Mouse (Mus musculus) heart, embryonic 14.5 days (tissue): ENCODE measurements around the gene Malrd1. TPM values are rescaled to one million over a fixed set of nuclear protein-coding genes. Genes with fewer than 3 reads are reported as not detected.

Experiments
- ATAC-seq: fragments of 200-750 bp; cut with Nextera tagmentation; 2 replicates; pipeline ENCODE4 v1.8.0; 2017; ENCODE audit warnings: low read depth, moderate TSS enrichment; ENCODE audit not compliant: insufficient number of reproducible peaks, insufficient read depth, low FRiP score
- H3K27ac ChIP-seq, 2 experiments: fragments of 200-500 bp in 1 of 2; fragments of 300-500 bp in 1 of 2; sonication (generic) in 1 of 2; replicated peaks in 1 of 2; 2 replicates each; pipeline ENCODE4 v1.5.1; 2012 to 2014; ENCODE audit warnings: low read depth in 2 of 2, low read length in 2 of 2, control low read depth in 1 of 2, mild to moderate bottlenecking in 1 of 2, mixed read lengths in 1 of 2; ENCODE audit not compliant: control insufficient read depth in 1 of 2, insufficient read depth in 1 of 2
- H3K27me3 ChIP-seq: fragments of 300-500 bp; sonication (generic); 2 replicates; pipeline ENCODE4 v1.6.1; 2014; ENCODE audit warnings: mild to moderate bottlenecking, low read length, control low read depth; ENCODE audit not compliant: control insufficient read depth, insufficient read depth
- H3K36me3 ChIP-seq: fragments of 300-500 bp; sonication (generic); 2 replicates; pipeline ENCODE4 v1.6.1; 2014; ENCODE audit warnings: mild to moderate bottlenecking, control low read depth, low read length, mixed read lengths; ENCODE audit not compliant: control insufficient read depth, insufficient read depth
- H3K4me1 ChIP-seq, 2 experiments: fragments of 200-500 bp in 1 of 2; fragments of 300-500 bp in 1 of 2; sonication (generic) in 1 of 2; 2 replicates each; pipeline ENCODE4 v1.6.1; 2012 to 2014; ENCODE audit warnings: low read length in 2 of 2, control low read depth in 1 of 2, mixed read lengths in 1 of 2; ENCODE audit not compliant: control insufficient read depth in 2 of 2, insufficient read depth in 2 of 2
- H3K4me2 ChIP-seq: fragments of 300-500 bp; sonication (generic); 2 replicates; pipeline ENCODE4 v1.6.1; 2014; ENCODE audit warnings: mild to moderate bottlenecking, low read length
- H3K4me3 ChIP-seq, 2 experiments: fragments of 200-500 bp in 1 of 2; fragments of 300-500 bp in 1 of 2; sonication (generic) in 1 of 2; 2 replicates each; pipeline ENCODE4 v1.5.1; 2012 to 2014; ENCODE audit warnings: low read length in 2 of 2, mild to moderate bottlenecking in 2 of 2, control low read depth in 1 of 2, low read depth in 1 of 2, moderate library complexity in 1 of 2; ENCODE audit not compliant: control insufficient read depth in 1 of 2, insufficient read depth in 1 of 2
- H3K9ac ChIP-seq: fragments of 300-500 bp; sonication (generic); 2 replicates; pipeline ENCODE4 v1.6.1; 2014; ENCODE audit warnings: mild to moderate bottlenecking, low read length
- H3K9me3 ChIP-seq: fragments of 300-500 bp; sonication (generic); 2 replicates; pipeline ENCODE4 v1.6.1; 2016; ENCODE audit warnings: low read length, control low read depth; ENCODE audit not compliant: control insufficient read depth
- WGBS: fragments of 180-500 bp; shearing (Covaris S2); extraction: QIAGEN DNeasy Blood & Tissue Kit; methylation state at CpG from one replicate; pipeline ENCODE4 v1.1.7; 2014; 5-methylcytosine and 5-hydroxymethylcytosine counted together
- polyA plus RNA-seq: library from polyadenylated mRNA; unstranded; fragments of >200 nt; fragmentation: Nextera tagmentation; extraction: Ambion mirVana; gene quantifications from 2 replicates; pipeline ENCODE4 v1.2.1, GENCODE M21; 2014

The Malrd1 gene
- polyA plus RNA-seq, 1 experiment from 2014 or later = not detected

DNA sequence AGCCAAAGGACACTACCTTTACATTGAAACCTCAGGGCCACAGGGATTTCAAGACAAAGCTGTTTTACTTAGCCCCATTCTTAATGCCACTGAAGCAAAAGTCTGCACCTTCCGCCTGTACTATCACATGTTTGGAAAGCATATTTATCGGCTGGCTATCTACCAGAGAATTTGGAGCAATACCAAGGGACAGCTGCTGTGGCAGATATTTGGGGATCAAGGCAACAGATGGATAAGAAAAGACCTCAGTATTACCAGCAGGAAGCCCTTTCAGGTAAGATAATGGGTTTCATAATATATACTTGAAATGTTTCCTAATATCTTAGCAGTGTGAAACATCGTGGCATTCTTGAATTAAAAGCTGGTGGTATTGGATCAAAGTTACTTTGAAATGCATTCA, 176.7 kb downstream of the Malrd1 start:
- Histone ChIP-seq H3K27me3 (no peaks in the 10 kb centered on the region), H3K4me3 (no peak overlapping the region), H3K4me1 (no peaks in the 10 kb centered on the region), H3K4me2 (no peak overlapping the region), H3K9ac (no peak overlapping the region), H3K27ac (no peak overlapping the region), H3K9me3 (no peaks in the 10 kb centered on the region), H3K36me3 (no peaks in the 10 kb centered on the region)
- WGBS = 81% methylated on average over 3 of the region's 3 CpGs
- no peak for ATAC-seq

DNA sequence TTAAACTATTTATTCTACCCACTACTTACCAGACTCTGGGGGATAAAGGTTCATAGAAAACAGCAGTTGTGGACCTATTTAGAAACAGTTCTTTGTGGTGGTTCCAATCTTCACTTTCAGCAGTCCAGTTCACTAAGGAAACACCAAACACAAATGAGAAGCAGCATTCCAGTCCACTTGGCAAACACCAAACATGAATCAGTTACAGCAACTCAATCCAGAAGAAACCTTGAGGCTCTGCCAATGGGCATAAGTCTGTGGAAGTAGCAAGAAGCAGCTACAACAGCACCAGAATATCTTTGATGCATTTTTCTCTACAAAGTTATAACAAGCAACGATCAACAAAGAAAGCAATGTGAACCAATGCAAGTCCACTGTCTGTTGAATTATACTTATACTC, 214.7 kb downstream of the Malrd1 start:
- Histone ChIP-seq H3K36me3 (no peaks in the 10 kb centered on the region), H3K27ac (no peak overlapping the region), H3K4me1 (no peaks in the 10 kb centered on the region), H3K27me3 (no peaks in the 10 kb centered on the region), H3K4me3 (no peak overlapping the region), H3K9ac (no peak overlapping the region), H3K9me3 (no peaks in the 10 kb centered on the region), H3K4me2 (no peak overlapping the region)
- WGBS = 79% methylated on average over 1 of the region's 1 CpGs
- no peak for ATAC-seq

DNA sequence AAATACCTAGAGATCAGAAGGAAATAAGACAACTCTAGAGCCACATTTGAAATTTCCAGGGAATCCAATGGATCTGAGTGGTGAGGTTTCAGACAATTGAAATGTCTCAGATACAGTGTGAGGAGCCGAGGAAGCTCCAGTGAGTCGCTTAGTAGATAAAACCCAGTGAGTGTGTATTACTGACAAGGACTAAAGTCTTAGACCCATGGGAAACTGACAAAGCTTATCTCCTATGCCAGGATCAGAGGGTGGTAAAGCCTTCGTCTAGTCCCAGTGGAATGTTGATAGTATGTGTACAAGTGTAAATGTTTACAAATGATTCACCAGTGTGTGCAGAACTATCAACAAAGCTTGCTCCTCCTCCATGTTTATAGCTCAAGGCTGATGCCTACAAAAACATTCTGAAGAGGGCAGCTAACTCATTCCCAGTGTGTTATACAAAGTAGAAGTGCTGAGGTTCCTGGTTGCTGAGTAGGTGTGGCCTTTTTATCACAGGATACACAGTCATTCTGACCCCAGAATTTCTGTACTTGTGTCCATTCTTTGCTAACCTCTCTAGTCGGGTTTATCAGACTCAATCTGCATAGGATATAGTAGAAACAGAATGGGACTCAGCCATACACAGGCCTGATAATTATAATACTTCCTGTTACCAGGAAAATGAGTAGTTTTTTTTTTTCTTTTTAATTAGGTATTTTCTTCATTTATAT, 218.9 kb downstream of the Malrd1 start:
- H3K36me3 ChIP-seq = no peaks in the 10 kb centered on the region
- H3K27me3 ChIP-seq = no peaks in the 10 kb centered on the region
- no peak overlapping the region for H3K4me2 ChIP-seq
- H3K9ac ChIP-seq = no peak overlapping the region
- H3K4me3 ChIP-seq = no peak overlapping the region
- ATAC-seq = no peak
- no peak overlapping the region for H3K27ac ChIP-seq
- 32% methylated on average over 4 of the region's 4 CpGs for WGBS
- no peaks in the 10 kb centered on the region for H3K4me1 ChIP-seq
- no peaks in the 10 kb centered on the region for H3K9me3 ChIP-seq

DNA sequence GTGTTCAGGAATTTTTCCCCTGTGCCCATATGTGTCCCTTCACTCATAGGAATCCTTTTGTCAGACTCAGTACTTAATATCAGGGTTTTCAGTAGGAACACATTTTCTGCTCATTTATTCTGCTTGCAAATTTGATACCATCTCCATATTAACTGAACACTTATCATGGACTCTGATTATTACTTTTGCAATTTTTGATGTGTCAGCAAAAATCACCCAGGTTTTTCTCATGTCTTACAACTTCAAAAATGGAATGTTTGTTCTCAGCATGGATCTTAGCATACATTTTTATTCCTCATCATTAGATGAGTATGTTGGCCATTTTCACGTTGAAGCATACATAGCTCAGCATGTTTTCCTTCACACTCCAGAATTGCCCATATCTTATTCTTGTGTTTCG, 258.5 kb downstream of the Malrd1 start:
- Histone ChIP-seq H3K4me2 (no peak overlapping the region), H3K27ac (no peak overlapping the region), H3K27me3 (no peaks in the 10 kb centered on the region), H3K36me3 (no peaks in the 10 kb centered on the region), H3K4me1 (no peaks in the 10 kb centered on the region), H3K4me3 (no peak overlapping the region), H3K9ac (no peak overlapping the region), H3K9me3 (no peaks in the 10 kb centered on the region)
- WGBS = 63% methylated on average over 2 of the region's 2 CpGs
- ATAC-seq = no peak

DNA sequence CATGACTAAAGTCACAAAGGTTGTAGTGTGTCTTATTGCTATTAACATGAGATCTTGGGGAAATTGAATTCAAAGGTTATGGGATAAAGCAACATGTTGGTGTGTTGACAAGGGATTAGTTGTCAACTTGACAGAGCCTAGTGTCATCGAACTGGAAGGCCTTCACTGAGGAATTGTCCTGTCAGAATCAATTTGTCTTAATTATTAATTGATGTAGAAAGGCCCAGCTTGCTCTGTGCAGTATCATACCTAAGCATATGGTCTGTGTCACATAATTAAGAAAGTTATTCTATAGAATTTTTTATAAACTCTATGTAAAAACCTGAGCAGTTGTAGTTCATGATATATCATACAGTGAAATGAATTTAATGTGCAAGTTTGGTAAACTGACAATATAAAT, 289.4 kb downstream of the Malrd1 start:
- H3K9ac ChIP-seq = no peak overlapping the region
- no peaks in the 10 kb centered on the region for H3K4me1 ChIP-seq
- H3K4me2 ChIP-seq = no peak overlapping the region
- no peaks in the 10 kb centered on the region for H3K27me3 ChIP-seq
- H3K4me3 ChIP-seq = no peak overlapping the region
- no peak overlapping the region for H3K27ac ChIP-seq
- H3K36me3 ChIP-seq = no peaks in the 10 kb centered on the region
- ATAC-seq = no peak
- WGBS = 50% methylated on average over 1 of the region's 1 CpGs
- no peaks in the 10 kb centered on the region for H3K9me3 ChIP-seq

DNA sequence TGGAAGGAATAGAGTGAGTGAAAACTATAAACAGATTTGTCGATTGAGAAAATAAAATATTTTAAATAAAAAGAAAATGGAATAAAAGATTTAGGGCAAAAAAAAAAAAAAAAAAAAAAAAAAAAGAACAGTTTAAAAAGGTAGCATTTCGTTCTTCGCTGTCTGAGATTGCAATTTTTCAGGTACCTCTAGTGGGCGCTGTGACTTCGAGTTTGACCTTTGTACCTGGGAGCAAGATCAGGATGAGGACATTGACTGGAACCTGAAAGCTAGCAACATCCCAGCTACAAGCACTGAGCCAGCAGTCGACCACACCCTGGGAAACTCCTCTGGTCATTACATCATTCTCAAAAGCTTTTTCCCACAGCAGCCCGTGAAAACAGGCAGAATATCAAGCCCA, 343.1 kb downstream of the Malrd1 start:
- no peak for ATAC-seq
- H3K27me3 ChIP-seq = no peaks in the 10 kb centered on the region
- no peak overlapping the region for H3K4me3 ChIP-seq
- 17% methylated on average over 7 of the region's 7 CpGs for WGBS
- H3K9ac ChIP-seq = no peak overlapping the region
- no peaks in the 10 kb centered on the region for H3K9me3 ChIP-seq
- no peak overlapping the region for H3K27ac ChIP-seq
- no peaks in the 10 kb centered on the region for H3K4me1 ChIP-seq
- H3K36me3 ChIP-seq = no peaks in the 10 kb centered on the region
- H3K4me2 ChIP-seq = no peak overlapping the region

DNA sequence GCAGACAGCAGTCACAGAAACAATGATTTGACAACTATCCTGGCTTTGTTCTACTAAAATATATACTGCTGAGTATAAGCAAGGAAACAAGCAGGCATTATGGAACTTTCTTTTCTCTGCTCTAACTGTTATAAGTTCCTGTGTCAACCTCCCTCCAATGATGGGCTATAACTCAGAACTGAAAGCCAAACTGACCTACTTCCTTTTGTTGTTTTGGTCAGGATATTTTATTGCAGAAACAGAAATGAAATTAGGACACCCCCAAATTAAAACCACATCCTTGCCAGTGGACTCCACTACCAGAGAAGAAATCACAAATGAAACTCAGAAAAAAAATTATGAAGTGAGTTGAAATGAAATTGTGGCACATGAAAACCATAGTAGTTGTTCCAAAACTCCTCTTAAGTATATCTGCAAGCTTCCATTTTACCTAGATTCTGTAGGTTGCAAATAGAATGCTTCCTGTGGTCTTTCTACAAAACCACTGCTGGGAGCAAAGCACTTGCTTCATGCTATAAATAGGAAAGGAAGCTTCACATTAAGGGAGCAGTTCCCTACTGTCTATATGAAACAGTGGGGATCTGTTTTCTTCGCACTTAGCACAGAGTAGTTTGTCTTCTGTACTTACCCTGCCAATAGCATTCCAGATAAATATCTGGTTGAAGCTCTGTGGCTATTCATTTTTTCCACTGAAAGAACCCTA, 367.3 kb downstream of the Malrd1 start:
- no peaks in the 10 kb centered on the region for H3K4me1 ChIP-seq
- H3K4me3 ChIP-seq = no peak overlapping the region
- H3K27me3 ChIP-seq = no peaks in the 10 kb centered on the region
- no peak for ATAC-seq
- no peak overlapping the region for H3K27ac ChIP-seq
- no peaks in the 10 kb centered on the region for H3K36me3 ChIP-seq
- no peak overlapping the region for H3K9ac ChIP-seq
- 51% methylated on average over 1 of the region's 1 CpGs for whole genome bisulfite sequencing
- no peak overlapping the region for H3K4me2 ChIP-seq
- H3K9me3 ChIP-seq = no peaks in the 10 kb centered on the region

DNA sequence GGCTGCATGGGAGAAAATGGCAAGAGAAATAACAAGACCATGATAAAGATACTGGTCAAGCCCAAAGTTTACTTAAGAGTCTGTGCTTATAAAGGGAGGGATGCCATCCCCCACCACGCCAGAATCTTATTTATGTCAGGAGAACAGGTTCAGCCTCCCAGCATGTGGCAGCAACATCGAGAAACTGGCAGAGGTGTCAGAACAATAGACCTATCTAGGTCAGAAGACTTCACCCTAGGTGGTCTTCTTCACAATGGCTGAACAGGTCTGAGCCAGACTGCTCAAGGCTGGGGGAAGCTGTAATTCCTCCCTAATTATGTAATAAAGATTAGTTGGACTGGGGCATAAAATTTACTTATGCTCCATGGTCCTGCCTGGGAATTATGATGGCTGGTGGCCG, 399.2 kb downstream of the Malrd1 start:
- no peaks in the 10 kb centered on the region for H3K4me1 ChIP-seq
- no peaks in the 10 kb centered on the region for H3K36me3 ChIP-seq
- no peak overlapping the region for H3K4me2 ChIP-seq
- WGBS = 49% methylated on average over 3 of the region's 3 CpGs
- H3K27ac ChIP-seq = no peak overlapping the region
- H3K27me3 ChIP-seq = no peaks in the 10 kb centered on the region
- no peaks in the 10 kb centered on the region for H3K9me3 ChIP-seq
- ATAC-seq = no peak
- no peak overlapping the region for H3K9ac ChIP-seq
- H3K4me3 ChIP-seq = no peak overlapping the region
